Mouse (Mus musculus): ENCODE measurements around the gene Ptch2.

The Ptch2 gene

DNA sequence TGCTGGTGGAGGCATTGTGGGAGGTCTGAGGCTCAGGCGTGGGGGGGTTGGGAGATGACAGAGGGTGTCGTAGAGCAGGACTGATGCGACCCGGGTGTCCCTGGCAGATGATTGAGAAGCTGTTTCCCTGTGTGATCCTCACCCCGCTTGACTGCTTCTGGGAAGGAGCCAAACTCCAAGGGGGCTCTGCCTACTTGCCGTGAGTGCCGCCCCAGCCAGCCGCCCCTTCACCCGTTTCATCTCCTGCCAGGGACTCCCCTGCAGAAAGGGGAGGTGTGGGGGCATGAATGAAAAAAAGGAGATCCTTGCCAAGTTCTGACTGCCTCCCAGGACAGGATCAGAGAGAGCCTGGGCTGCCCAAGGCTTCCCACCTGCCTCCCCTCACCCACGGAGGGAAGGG lies 9.3 kb downstream of the Ptch2 start:
- no peak for DNase-seq

DNA sequence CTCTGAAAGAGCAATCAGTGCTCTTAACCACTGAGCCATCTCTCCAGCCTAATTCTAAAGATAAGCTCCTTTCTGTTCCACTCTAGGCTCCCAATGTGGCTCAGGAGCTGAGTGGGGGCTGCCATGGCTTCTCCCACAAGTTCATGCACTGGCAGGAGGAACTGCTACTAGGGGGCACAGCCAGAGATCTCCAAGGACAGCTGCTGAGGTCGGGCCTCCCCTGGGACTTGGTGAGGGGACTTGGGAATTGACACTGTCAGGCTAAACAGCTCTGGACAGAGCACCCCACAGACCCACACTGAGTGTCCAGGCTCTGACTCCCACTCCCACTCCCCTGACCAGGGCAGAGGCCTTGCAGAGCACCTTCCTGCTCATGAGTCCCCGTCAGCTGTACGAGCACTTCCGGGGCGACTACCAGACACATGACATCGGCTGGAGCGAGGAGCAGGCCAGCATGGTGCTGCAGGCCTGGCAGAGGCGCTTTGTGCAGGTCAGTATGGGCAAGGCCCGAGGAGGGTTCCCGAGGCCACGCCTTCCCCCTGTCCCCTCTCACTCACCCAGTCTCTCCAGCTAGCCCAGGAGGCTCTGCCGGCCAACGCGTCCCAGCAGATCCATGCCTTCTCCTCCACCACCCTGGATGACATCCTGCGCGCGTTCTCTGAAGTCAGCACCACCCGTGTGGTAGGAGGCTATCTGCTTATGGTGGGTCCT lies 12.1 kb downstream of the Ptch2 start:
- DNase-seq, result no peak

DNA sequence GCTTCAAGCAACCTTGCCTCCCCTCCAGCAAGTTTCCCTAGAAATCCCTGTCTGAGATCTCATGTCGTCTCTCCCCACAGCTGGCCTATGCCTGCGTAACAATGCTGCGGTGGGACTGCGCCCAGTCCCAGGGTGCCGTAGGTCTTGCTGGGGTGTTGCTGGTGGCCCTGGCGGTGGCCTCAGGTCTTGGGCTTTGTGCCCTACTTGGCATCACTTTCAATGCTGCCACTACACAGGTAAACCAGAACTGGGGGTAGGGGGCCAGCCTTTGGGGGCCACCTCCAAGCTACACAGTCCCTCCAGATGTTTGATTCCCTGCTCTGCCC lies 12.6 kb downstream of the Ptch2 start:
- DNase-seq, result no peak

DNA sequence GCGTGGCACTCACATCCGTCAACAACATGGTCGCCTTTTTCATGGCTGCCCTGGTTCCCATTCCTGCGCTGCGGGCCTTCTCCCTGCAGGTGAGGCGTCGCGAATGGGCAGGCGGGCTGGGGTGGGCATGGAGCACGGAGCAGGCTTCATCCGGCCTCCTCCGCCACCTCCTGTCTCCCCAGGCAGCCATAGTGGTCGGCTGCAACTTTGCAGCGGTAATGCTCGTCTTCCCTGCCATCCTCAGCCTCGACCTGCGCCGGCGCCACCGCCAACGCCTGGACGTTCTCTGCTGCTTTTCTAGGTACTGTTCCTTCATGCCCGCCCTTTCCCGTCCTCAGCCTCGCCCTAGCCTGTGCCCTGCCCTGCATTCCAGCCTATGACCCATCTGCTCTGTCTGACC lies 13.5 kb downstream of the Ptch2 start:
- DNase-seq, result no peak

DNA sequence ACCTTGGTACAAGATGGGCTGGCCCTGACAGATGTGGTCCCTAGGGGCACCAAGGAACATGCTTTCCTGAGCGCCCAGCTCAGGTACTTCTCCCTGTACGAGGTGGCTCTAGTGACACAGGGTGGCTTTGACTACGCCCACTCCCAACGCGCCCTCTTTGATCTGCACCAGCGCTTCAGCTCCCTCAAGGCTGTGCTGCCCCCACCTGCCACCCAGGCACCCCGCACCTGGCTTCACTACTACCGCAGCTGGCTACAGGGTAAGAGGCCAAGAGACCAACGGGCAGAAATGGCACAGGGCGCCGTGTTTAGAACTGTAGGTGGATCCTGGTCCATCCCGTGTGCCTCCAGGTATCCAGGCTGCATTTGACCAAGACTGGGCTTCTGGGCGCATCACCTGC lies 14.4 kb downstream of the Ptch2 start:
- peak; percentile 36 for DNase-seq

DNA sequence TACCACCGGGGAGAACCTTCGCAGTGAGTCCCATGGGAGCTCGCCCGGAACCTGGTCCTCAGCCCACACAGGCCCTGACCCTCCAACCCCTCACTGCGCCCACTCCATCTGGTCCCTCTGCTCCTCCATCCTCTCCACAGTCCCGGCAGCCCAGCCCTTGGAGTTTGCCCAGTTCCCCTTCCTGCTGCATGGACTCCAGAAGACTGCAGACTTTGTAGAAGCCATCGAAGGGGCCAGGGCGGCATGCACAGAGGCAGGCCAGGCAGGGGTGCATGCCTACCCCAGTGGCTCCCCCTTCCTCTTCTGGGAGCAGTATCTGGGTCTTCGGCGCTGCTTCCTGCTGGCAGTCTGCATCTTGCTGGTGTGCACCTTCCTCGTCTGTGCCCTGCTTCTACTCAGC lies 15.1 kb downstream of the Ptch2 start:
- DNase-seq, result no peak

DNA sequence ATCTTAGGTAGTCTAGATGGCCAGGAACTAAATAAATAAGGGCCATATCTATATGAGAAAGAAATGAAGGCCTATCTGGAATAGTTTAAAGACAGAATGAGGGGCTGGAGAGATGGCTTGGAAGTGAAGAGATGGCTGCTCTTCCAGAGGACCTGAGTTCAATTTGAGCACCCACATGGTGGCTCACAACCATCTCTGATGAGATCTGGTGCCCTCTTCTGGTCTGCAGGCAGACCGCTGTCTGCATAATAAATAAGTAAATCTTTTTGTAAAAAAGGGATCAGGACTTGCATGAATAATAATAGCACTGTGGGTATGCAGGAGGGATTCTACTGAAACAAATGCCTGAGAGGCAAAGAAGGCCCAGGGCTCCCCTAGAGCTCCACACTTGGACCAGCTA lies 17.4 kb downstream of the Ptch2 start:
- DNase-seq, result no peak

DNA sequence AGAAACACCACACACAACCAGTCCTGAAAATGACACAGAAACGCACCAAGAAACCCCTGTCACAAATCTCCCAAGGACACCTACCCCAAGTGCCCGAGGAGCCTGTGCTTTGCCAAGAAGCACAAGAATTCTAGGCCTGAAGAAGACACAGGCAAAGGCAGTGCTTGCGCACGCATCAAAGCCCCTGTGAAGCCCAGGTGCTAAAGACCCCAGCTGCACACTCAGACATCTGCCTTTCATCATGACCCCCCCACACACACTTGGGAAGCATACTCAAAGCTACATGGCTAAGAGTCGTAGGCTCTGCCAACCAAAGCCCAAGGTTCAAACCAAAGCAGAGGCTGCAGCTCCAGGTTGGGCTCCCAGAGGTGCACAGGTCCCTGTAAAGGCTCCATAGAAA lies 19.7 kb downstream of the Ptch2 start:
- peak; percentile 62 for DNase-seq

DNA sequence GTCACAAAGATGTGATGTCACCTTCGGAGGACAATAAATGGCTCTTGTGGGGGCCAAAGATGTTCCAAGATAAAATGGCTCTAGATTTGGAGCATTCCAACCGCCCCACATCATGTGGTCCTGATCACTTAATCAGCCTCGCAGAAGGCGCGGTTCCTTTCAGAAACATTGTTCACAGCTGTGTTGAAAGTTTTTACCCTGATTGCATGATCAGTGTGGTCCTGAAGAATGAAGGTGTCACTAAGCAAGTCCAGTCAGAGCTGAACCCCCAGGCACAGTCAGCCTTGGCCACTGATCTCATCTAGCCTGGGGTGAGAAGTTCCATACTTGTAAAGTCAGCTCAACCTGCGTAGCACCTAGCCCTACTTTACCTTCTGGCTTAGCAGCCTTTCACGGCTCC lies 22.1 kb downstream of the Ptch2 start:
- DNase-seq, result no peak

DNA sequence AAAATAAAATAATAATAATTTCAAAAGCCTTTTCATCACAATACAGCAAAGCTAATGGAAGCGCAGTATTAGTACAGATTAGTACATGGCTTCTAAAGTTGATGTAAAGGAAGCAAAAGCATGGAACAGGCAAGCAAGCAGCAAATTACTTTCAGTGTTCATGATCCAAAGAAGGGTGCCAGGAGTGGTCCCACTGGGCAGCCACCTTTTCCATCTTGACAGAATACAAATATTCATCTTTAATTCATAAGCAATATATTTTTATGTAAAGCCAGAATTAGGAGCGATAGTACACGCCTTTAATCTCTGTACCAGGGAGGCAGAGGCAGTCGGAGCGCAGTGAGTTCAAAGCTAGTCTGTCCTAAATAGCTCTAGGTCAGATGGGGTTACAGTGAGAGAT lies 23.8 kb downstream of the Ptch2 start:
- no peak for DNase-seq

DNA sequence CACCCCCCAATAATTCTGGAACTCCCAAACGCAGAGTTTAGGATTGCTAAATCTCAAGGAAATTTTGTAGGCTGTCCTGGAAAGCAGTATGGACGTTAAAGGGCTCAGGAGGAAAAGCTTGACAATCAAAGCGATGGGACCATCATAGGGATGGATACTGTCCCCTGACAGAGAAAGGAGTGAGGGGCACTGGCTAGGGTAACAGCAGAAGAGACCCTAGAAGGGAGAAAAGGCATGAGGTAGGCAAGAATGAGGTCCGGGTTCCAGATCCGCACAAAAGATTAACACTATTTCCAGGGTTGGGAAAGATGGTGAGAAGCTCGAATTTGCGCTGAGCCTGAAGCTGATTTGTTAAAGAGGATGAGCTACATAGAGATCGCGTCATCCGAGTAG lies 24.2 kb downstream of the Ptch2 start:
- DNase-seq, result no peak

DNA sequence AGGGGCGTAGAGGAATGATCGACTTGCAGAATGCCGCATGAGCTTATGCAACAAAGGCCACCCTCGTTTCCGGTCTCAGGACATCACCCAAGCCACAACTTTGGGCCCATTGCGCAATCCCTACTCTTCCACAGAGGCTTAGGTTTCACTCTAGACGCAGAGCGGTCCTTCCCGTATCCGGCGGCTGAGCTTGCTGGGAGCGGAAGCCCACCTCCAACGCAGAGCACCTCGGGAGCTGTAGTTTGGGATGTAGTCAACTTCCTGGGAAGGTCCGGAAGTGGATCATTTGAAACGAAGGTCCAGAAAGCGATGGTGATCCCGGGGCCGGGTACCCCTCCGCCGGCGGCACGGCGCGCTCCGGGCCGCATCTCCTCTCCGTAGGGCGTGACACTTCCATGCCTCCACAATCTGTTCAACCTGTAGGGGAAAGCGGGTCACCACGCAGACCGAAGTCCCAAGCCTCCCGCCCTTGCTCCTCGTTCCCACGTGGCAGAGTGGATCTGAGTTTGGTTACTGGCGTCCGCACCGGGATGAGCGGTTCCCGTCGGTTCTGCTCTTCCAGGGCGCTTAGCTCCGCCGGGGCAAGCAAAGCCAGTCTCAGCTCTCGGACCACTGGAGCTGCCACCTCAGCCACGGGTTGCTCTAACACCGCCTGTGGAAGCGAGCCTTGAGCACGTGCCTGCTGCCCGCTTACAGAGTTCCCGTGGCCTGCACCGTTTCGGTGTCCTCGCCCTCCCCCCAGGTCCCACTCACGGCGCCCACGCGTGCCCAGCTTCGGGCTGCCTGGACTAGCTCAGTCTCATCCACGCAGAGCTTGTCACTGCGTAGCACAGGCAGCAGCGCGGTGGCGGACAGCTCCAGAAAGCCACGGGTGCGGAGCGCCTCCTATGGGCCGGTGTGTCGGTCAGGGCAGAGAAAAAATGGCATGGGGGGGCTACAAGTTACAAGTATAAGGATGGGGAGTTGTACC lies 24.9 kb downstream of the Ptch2 start:
- DNase-seq, result peak; percentile 91

DNA sequence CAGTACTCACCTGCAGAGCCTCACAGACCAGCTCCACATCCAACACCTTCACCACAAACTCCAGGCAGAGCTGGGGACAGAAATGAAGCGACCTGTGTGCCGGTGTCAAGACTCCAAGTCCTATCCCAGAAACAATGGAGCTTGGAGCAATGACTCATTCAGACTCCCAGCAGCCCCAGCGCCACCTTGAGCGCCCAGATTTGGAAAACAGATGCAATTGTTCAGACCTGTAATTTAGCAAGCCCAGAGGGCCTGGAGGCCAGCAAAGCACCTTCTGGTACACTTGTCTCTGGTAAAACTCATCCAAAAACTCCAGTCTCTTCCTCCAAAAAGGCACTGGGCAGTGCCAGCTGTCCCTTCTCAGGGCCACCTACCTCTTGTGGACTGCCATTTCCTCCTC lies 26.3 kb downstream of the Ptch2 start:
- DNase-seq, result no peak

DNA sequence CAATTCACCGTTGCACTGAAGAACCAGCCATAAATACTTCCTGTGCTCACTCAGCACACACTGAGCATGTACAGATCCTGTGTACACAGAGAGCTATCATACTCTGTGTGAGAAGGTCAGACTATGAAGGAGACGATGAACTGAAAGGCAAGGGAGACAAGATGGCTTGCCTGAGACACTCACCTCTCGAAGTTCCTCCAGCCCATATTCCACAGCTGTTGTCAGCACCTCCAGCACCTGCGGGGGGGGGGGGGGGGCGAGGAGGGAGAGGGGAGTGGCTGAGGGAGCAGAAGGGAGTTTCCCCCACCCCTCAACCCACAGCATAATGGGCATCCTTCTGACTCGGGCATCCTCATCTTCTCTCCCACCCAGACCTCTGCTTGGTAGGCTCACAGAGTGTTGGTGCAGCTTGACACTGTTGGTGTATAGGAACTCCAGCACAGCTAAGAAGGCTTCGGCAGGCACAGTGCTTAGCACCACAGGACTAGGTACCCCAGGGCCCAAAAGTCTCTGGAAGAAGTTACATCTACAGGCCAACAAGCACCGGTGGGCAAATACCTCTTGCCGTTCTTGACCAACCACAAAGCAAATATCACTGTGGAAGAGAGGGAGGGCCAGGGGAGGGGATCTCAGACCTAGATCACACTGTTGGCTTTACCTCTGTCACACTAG lies 27.8 kb downstream of the Ptch2 start:
- no peak for DNase-seq

DNA sequence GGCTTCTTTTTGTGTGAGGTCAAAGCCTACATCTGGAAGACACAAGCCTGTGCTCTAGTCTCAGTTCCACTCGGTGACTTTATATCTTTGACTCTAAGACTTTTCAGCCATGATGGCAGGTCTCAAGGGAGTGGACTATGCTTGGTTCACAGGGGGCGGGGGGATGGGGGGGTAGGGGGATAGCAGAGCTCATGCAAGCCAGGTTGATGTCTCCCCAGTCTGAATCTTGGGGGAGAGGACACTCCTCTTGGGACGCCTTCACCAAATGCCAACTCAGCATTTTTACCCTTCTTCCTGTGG lies 28.3 kb downstream of the Ptch2 start:
- no peak for DNase-seq

DNA sequence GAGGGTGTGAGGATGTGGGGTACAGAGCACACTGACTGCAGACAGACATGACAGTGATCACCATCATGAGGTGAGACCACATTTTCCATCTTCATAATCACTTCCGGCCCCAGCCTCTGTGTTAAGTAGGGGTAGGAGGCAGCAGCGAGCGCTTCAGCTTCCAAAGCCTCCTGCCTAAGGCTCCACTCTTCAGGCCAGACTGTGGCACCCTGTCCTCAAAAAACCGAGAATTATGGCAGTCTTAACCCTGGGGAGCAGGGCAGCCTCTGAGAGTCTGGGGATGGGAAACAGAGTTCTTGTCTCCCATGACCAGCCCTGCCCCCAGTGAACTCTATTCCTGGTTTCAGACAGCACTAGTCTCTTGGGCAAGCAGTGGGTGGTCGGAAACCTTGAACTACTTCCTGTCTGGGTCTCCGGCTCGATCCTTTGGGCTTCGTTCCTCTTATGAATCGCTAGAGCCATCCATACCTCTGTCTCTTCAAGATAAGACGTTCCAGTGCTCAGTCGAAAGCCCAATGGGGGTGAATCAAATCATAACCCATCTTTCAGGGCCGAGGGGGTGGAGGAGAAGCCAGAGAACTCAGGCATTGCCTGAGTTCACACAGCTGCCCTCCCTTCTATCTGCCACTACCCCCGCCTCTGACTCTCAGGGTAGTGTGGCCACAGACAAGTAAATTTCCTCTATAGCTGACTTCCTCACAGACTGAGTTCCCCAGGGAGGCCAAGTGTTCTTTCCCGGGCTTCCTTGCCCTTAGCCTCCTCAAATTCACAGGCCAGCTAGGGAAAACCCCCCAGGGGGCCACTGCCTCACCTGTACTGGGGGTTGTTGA lies 28.9 kb downstream of the Ptch2 start:
- peak; percentile 77 for DNase-seq

DNA sequence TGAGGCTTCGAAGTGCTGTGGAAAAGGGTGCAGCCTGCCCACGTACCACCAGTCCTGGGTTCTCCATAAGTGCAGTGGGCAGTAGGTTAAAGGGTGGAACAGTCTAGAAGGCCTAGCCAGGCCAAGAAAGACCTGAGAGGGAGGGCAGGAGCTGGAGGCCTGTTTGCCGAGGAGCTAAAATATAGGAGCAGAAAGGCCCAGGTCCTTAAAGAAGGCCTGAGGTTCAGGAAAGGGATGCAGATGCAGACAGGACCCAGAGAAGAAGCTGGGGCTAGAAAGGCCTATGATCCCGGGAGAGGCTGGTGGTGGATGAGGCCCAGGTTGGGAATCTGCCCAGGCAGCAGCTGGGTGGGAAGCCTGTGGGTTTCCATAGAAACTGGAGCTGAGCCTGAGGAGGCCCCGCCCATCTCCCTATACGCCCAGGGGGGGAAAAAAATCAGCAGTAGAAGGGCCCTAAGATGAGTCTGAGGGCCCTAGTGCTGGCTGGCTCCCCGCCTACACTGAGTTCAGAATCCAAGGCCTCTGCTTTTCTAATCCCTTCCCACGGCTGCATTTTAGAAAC lies 29.6 kb downstream of the Ptch2 start, which contains the start of gene Btbd19:
Gene Btbd19 (minus strand): TSS at position 378 of the 562 bp plus-strand sequence.
- no peak for DNase-seq

DNA sequence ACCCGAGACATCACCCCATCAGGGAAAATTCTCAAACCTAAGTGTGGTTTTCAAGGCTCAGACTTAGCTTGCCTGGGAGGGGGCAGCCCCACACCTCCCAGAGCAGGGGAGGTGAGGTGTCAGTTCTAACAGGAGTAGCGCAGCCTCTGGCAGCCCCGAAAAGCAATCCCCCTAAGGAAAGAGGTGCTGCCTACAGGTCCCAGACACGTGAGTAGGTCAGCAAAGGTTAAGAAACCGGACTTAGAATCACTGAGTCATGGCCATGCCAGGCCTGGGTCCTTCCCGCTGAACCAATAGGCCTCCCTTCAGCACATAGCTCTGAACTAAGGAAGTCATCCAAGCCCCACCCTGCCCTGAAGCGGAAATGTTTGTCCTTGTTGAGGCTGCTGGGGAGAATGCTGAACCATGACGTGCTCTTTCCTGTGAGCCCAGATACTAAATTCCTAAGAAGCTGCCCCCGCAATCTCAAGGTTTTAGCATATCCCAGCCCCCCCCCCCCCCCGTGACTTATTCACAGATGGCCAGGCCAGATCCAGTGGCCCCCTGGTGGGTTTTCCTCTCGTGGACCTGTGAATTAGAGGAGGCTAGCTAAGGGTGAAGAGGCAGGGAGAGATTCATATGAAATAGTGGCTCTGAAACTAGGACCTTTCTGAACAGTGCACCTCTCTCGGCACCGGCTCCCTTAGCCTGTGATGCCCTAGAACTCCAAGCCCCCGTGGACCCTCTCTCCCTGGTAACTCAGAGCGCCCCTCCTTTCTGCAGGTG lies 30.2 kb downstream of the Ptch2 start:
- DNase-seq, result peak; percentile 75

DNA sequence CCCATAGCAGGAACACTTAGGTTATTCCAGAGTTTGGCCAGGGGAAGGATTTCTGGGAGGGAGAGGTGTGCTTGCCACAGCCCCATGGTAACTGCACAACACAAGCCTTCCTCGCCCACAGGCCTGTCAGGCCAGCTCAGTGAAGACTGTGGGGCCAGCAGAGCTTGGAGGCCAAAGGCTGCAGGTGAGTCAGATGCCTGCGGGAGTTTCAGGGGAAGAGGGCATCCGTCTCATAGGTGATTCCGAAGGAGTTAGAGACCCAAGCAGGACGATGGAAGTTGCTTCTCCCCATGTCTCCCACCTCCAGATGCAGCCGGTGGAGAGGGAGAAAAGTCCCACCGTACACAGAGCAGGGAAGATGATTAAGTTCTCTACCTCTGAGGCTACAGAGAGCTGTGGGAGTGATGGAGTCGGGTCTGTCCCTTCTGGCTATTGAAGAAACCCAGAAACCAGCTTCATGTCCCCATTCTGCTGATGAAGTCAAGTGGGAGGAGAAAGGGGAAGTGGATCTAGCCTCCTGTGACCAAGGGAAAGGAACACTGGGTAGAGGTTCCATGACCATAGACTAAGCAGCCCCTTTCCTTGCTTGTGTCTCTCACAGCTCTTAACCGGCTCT lies 30.9 kb downstream of the Ptch2 start, which contains the start of gene Tctex1d4:
Gene Tctex1d4 (plus strand): TSS at position 120 of the 616 bp plus-strand sequence.
- DNase-seq, result no peak

DNA sequence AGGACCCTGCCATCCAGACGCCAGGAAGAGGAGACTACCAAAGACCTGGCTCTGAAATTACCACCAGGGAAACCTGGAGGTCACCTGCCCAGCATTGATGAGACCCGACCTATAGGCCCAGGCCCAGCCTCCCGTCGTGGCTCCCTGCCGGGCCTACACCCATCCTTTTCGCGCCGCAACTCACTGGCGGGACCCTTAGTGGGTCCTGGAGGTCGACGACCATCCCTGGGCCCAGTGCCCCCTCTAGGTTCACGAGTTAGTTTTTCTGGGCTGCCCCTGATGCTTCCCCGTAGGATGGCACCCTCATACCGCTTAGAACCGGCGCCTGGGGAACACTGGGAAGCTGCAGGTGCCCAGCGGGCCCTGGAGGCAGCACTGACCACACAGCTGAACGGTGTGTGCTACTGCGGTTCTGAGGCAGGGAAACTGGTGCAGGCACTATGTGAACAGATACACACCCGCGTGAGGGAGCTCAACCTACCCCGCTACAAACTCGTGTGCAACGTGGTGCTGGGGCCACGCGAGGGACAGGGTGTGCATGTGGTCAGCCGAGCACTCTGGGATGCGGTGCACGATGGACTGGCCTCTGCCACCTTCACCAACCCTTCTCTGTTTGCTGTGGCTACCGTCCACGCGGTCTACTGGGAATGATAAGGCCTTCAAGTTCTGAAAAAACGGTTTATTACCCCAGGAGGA lies 32.3 kb downstream of the Ptch2 start:
- no peak for DNase-seq

DNA sequence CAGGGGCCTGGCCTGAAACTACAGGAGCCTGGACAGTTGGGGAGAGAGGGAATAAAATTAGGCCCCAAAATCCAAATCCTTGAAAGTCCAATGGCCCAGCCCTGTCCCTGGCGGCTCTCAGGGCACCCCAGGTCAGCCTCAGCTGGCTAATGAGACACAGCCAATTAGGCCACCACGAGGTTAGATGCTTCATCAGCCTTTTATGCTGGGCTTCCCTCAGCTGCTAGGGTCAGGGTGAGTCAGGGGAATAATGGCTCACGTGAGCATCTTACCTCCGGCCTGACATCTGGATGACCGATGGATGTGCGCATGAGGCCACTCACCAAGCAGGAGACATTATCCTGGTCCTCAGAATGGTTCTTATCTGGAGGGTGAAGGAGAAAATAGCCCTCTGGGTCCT lies 34.9 kb downstream of the Ptch2 start:
- DNase-seq, result no peak
